Mouse (Mus musculus) E14TG2a.4 (cell line): ENCODE results near the gene Tmem183a.

Experiments used
- CTCF ChIP-seq: conservative IDR thresholded peaks from 2 replicates; pipeline ENCODE4 v1.5.1; 2014; ENCODE audit warnings: low read length
- NANOG ChIP-seq: IDR thresholded peaks from 2 replicates; pipeline ENCODE4 v1.6.1; 2014; ENCODE audit warnings: borderline replicate concordance, low read length, mixed read lengths
- POU5F1 ChIP-seq: IDR thresholded peaks from 2 replicates; pipeline ENCODE4 v1.6.1; 2014; ENCODE audit warnings: low read length, borderline replicate concordance

GRCm38 (mm10) chr1:134304940-134305339, 56.8 kb downstream of the Tmem183a start:
- TF ChIP-seq CTCF: no peak
- no peak for TF ChIP-seq NANOG
- TF ChIP-seq POU5F1: no peak
